Mouse (Mus musculus) liver, embryonic 14.5 days (tissue): ENCODE measurements around the gene Edil3.

Experiments
- CTCF ChIP-seq: IDR thresholded peaks from 2 replicates; pipeline ENCODE4 v1.5.1; 2016; ENCODE audit warnings: antibody characterized with exemption, low read depth, control low read depth
- EP300 ChIP-seq: IDR thresholded peaks from 2 replicates; pipeline ENCODE4 v1.6.1; 2016; ENCODE audit warnings: antibody characterized with exemption, low read depth

DNA sequence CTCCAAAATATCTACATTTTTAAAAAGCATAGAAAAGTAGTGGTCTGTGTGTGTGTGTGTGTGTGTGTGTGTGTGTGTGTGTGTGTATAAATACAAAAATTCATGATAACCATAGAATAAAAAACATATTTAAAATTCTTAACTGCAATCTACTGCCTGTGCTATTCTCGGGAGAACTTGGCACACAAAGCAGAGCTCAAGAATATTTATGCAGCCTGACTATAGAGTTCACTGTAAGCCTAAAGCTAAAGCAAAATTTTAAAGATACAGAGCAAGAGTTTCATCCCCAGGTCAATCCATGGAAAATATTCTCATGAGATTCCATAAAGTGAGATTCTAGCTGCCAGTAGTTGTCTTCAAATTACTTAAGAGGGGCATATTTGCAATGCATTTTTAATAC, 86.9 kb downstream of the Edil3 start:
- no peak for TF ChIP-seq CTCF
- TF ChIP-seq EP300, result no peak
